Mouse (Mus musculus) forebrain, embryonic 10.5 days (tissue): ENCODE measurements around the gene Selenon. TPM values are rescaled to one million over a fixed set of nuclear protein-coding genes. Genes with fewer than 3 reads are reported as not detected.
"Not testable (repeated sequence)": the region's sequence is repeated elsewhere in the genome, so short reads cannot be mapped to it uniquely, and the experiment has no call there.

ENCODE experiments used
- DNase-seq: peaks from one replicate; pipeline ENCODE4 v3.0.0-alpha.2; 2017; ENCODE audit warnings: low spot score; ENCODE audit errors: extremely low spot score
- H3K27ac ChIP-seq: fragments of 300-500 bp; sonication (generic); 2 replicates; pipeline ENCODE4 v1.5.1; 2016; ENCODE audit warnings: mild to moderate bottlenecking
- H3K27me3 ChIP-seq: fragments of 300-500 bp; sonication (generic); 2 replicates; pipeline ENCODE4 v1.6.1; 2016; ENCODE audit warnings: mild to moderate bottlenecking; ENCODE audit not compliant: poor library complexity, severe bottlenecking
- H3K36me3 ChIP-seq: fragments of 300-500 bp; sonication (generic); replicated peaks from 2 replicates; pipeline ENCODE4 v1.6.1; 2016; ENCODE audit warnings: mild to moderate bottlenecking, moderate library complexity
- H3K4me1 ChIP-seq: fragments of 300-500 bp; sonication (generic); 2 replicates; pipeline ENCODE4 v1.6.1; 2016
- H3K4me3 ChIP-seq: fragments of 300-500 bp; sonication (generic); 2 replicates; pipeline ENCODE4 v1.5.1; 2016; ENCODE audit warnings: mild to moderate bottlenecking, moderate library complexity
- H3K9me3 ChIP-seq: fragments of 300-500 bp; sonication (generic); 2 replicates; pipeline ENCODE4 v1.6.1; 2016; ENCODE audit warnings: mild to moderate bottlenecking, moderate library complexity
- WGBS: fragments of 180-500 bp; shearing (Covaris S2); methylation state at CpG from one replicate; pipeline ENCODE4 v1.1.7; 2016; 5-methylcytosine and 5-hydroxymethylcytosine counted together
- microRNA-seq: library from miRNA; unstranded; fragments of <30 nt; microRNA quantifications from one replicate; pipeline ENCODE4, GENCODE M21; 2017
- polyA plus RNA-seq: library from polyadenylated mRNA; unstranded; fragments of >200 nt; fragmentation: Nextera tagmentation; extraction: Ambion mirVana; gene quantifications from 2 replicates; pipeline ENCODE4 v1.2.1, GENCODE M21; 2016

Selenon gene
- polyA plus RNA-seq, 1 experiment from 2014 or later, result 9.3 TPM

DNA sequence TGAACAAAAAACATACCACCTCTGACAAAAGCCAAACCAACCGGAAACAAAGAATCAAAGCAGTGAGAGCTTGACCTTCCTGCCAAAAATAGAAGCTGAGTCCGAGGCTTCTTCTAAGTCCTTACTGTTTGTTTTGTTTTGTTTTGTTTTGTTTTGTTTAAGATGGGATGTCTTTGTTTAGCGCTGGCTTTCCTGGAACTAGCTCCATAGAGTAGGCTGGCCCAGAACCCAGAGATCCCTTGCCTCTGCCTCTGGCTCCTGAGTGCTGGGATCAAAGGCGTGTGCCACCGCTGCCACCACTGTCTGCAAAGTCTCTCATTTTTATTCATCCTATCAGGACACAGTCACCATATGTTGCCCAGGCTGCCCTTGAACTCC is 56.4 kb downstream of the Selenon start:
- DNase-seq, result no peak
- H3K27me3 ChIP-seq, result peaks cover 32% of the 10 kb centered on the region
- no peaks in the 10 kb centered on the region for H3K36me3 ChIP-seq
- WGBS, result 72% methylated on average over 5 of the region's 5 CpGs
- no peak overlapping the region for H3K4me3 ChIP-seq
- no peak overlapping the region for H3K27ac ChIP-seq
- no peaks in the 10 kb centered on the region for H3K9me3 ChIP-seq
- H3K4me1 ChIP-seq, result peaks cover 33% of the 10 kb centered on the region

DNA sequence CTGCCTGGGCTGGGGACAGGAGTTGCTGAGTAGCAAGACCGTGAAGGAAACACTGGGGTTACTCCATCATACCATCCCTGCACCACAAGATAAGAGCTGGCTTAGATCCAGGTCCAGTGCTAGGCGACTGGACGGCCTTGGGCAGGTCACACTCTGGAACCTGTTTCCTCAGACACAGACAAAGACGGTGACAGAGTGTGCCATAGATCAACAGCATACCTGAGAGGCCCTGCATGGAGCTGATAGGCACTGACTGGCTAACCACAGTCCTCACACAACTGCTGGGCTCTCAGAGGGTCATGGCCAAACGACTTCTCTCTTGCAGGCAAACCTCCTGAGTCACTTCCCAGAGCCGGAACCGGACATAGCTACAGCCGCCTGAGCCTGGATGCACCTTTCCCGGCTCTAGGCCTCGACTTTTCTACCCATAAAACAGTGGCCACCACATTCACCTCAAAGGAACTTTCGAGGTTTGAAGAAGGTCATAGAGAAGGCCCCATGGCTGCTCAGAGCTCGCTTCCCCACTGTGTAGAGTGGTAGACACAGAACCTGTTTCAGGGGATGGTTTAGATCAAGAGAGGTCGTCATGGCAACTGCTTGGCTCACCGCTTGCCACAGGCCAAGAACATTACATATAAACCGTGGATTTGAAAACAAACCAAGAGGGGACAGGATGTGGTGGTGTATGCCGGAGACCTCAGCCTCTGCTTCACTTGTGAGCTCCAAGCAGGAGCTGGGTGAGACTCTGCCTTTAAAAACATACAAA is 57.0 kb downstream of the Selenon start:
- H3K9me3 ChIP-seq, result no peaks in the 10 kb centered on the region
- 79% methylated on average over 16 of the region's 16 CpGs for WGBS
- H3K4me1 ChIP-seq, result peaks cover 33% of the 10 kb centered on the region
- no peaks in the 10 kb centered on the region for H3K36me3 ChIP-seq
- peak overlapping the region; percentile 12; the same call in 1 of the 2 replicates for H3K27ac ChIP-seq
- peaks cover 32% of the 10 kb centered on the region for H3K27me3 ChIP-seq
- H3K4me3 ChIP-seq, result no peak overlapping the region
- no peak for DNase-seq

DNA sequence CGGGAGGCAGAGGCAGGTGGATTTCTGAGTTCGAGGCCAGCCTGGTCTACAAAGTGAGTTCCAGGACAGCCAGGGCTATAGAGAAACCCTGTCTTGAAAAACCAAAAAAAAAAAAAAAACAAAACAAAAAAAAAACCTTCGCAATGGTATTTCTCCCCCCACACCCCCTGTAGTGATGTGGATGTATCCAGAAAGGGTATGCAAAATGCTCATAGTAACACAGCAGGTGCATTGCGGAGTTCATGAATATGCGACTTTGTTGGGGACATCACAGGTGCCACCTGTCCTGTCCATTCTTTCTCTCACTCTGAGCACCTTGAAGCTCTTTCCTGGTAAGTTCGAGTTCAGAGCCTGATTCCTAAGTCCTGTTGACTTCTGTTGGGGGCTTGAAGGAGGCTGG is 57.8 kb downstream of the Selenon start:
- 93% methylated on average over 6 of the region's 6 CpGs for WGBS
- H3K27ac ChIP-seq, H3K9me3 ChIP-seq, H3K4me3 ChIP-seq, H3K36me3 ChIP-seq, DNase-seq: not testable (repeated sequence)
- Histone ChIP-seq H3K27me3 (peaks cover 32% of the 10 kb centered on the region), H3K4me1 (peaks cover 33% of the 10 kb centered on the region)

DNA sequence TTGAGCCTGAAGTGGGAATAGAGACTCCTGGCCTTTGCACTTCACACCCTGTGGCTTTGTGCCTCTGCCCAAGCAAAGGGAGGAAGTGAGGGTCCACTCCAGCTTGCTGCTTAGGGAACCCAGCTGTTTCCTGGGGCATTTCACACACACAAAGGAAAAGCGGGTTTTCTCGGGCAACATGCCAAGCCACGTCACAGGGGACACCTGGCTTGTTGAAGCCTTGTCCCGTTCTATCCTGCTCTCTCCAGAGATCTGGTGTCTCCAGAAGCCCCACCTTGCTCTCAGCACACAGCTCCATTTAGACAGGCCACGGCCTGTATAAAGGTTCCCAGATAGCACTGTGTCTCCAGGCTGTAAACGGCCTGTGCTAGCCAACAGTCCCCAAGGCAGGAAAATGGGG is 60.2 kb downstream of the Selenon start:
- 92% methylated on average over 6 of the region's 6 CpGs for WGBS

DNA sequence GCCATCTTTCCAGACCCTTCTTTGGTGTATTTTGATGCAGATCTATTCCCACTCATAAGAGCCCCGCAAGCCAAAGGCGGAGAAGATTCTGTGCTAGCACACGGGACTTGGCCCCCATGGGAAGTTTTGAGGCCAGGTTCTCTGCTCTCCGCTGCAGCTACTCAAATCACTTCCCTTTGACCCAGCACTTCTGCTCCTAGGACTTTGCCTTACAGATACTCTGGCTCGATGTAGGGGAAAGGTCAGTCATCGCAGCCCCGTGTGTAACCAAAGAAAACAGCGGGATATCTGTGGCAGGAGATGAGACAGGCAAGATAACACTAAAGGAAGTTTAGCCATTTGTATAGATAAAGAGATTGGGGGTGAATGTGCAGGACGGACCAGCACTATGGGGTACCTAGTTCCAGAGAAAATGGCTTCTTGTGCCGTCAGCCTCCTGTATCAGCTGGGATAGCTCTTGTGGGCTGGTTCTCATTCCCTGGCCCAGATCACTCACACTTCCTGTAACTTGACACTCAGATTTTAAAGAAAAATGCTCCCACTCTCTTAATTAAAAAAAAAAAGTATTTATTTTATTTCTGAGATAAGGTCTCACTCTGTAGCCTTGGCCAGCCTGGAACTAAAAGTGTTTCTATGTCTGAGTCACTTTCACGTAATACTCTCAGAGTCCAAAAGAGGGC is 61.8 kb downstream of the Selenon start:
- no peaks in the 10 kb centered on the region for H3K9me3 ChIP-seq
- DNase-seq, result no peak
- H3K4me1 ChIP-seq, result peaks cover 7% of the 10 kb centered on the region
- H3K27me3 ChIP-seq, result no peaks in the 10 kb centered on the region
- H3K4me3 ChIP-seq, result no peak overlapping the region
- WGBS, result 89% methylated on average over 11 of the region's 11 CpGs
- H3K36me3 ChIP-seq, result no peaks in the 10 kb centered on the region
- H3K27ac ChIP-seq, result no peak overlapping the region

More for the DNA sequence above, 60.2 kb downstream of the Selenon start:
- no peak for DNase-seq
- no peaks in the 10 kb centered on the region for H3K36me3 ChIP-seq
- no peak overlapping the region for H3K4me3 ChIP-seq
- peaks cover 12% of the 10 kb centered on the region for H3K27me3 ChIP-seq
- 0 out of 2 replicates have a peak overlapping the region, but pooled peaks have one; percentile 7 for H3K27ac ChIP-seq
- peaks cover 22% of the 10 kb centered on the region for H3K4me1 ChIP-seq
- no peaks in the 10 kb centered on the region for H3K9me3 ChIP-seq

DNA sequence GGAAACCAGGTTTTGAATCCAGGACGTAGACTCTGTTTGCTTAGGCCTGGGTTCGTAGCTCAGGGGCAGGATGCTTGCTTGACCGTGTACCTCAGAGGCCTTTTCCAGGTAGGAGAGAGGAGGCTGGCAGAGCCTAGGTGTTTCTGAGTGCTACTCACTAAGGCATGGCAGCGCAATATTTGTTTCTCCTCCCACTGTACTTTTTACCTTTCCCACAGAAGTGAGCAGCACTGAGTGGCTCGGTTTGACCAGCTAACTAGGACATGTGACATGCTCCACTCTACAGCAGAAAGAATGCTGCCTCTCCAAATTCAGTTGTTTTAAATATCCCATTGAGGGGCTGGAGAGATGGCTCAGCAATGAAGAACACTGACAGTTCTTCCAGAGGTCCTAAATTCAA is 63.8 kb downstream of the Selenon start:
- Histone ChIP-seq H3K27me3 (no peaks in the 10 kb centered on the region), H3K9me3 (no peaks in the 10 kb centered on the region), H3K4me3 (no peak overlapping the region), H3K4me1 (peaks cover 4% of the 10 kb centered on the region; the same call in 1 of the 2 replicates), H3K36me3 (no peaks in the 10 kb centered on the region), H3K27ac (no peak overlapping the region)
- 93% methylated on average over 5 of the region's 5 CpGs for whole genome bisulfite sequencing
- no peak for DNase-seq

Small RNAs within 50 kb of the gene (microRNA-seq; reads per million reads assigned to microRNA genes)
- gene Mir6403, result not detected

Other genes with a start within 250 kb of the Selenon start
- gene Trim63, start 237.0 kb downstream of the Selenon start, polyA plus RNA-seq, result 0.22 and 0.84 TPM in 2 replicates
- gene Slc30a2, start 209.0 kb downstream of the Selenon start, polyA plus RNA-seq, result not detected in 2 replicates
- gene Extl1, start 168.3 kb downstream of the Selenon start, polyA plus RNA-seq, result 0.22 and 0.27 TPM in 2 replicates
- 6.3 and 6.4 TPM in 2 replicates for gene Pafah2, start 155.8 kb downstream of the Selenon start, polyA plus RNA-seq
- gene Stmn1, start 83.8 kb downstream of the Selenon start, polyA plus RNA-seq, result 2,040 and 2,174 TPM in 2 replicates
- gene Paqr7, start 55.5 kb downstream of the Selenon start, polyA plus RNA-seq, result 2.7 and 3.1 TPM in 2 replicates
- gene Aunip, start 41.2 kb downstream of the Selenon start, polyA plus RNA-seq, result 30.3 and 32.8 TPM in 2 replicates
- 113 and 115 TPM in 2 replicates for gene Mtfr1l, start 16.8 kb downstream of the Selenon start, polyA plus RNA-seq
- 2.3 and 2.8 TPM in 2 replicates for gene Man1c1, start 152.1 kb upstream of the Selenon start, polyA plus RNA-seq
- gene Ldlrap1, start 215.9 kb upstream of the Selenon start, polyA plus RNA-seq, result 9.6 and 11.8 TPM in 2 replicates